Comparison of ENCODE assay signal across 8 mouse cellular contexts in genomic region chr4:63543746-63544493, GRCm38 (mm10). TPM values are rescaled to one million over a fixed set of nuclear protein-coding genes. Genes with fewer than 3 reads are reported as not detected.
A peak's percentile ranks its signal among the peaks of the same experiment; 100 is the strongest.
DNase-seq lines count a peak whose midpoint lies in the region; ATAC-seq and TF ChIP-seq lines count a peak whose summit lies in the region.

No protein-coding gene starts in this region.

- TF ChIP-seq EP300 in stomach, postnatal 0 days (optimal IDR thresholded peaks at IDR 0.05) = no peak

- no peaks in the 10 kb centered on the region for H3K27me3 ChIP-seq in Patski
- no peaks in the 10 kb centered on the region for H3K27me3 ChIP-seq in erythroblast, embryonic 14.5 days (ENCODE audit: control insufficient read depth)
- no peaks in the 10 kb centered on the region for H3K27me3 ChIP-seq in intestine, postnatal 0 days (replicated peaks; ENCODE audit: control insufficient read depth, insufficient read depth, low read length)
- no peaks in the 10 kb centered on the region for H3K27me3 ChIP-seq in stomach, postnatal 0 days (ENCODE audit: control insufficient read depth, insufficient read depth, low read length)

- H3K9ac ChIP-seq in intestine, postnatal 0 days (ENCODE audit: low read depth, low read length) = no peak overlapping the region
- H3K9ac ChIP-seq in stomach, postnatal 0 days (ENCODE audit: low read length) = no peak overlapping the region; the same call in 1 of the 2 replicates

- no peak for TF ChIP-seq CTCF in Patski (IDR thresholded peaks at IDR 0.05)
- 0 out of 2 replicates have a peak, but pooled peaks have one; percentile 27 for TF ChIP-seq CTCF in intestine, postnatal 0 days (IDR thresholded peaks at IDR 0.05; ENCODE audit: low read depth)
- TF ChIP-seq CTCF in stomach, postnatal 0 days (IDR thresholded peaks at IDR 0.05; ENCODE audit: low read depth) = peak; percentile 29; the same call in 1 of the 2 replicates

- H3K36me3 ChIP-seq in erythroblast, embryonic 14.5 days (ENCODE audit: control insufficient read depth) = peaks cover 21% of the 10 kb centered on the region
- H3K36me3 ChIP-seq in intestine, postnatal 0 days (ENCODE audit: control insufficient read depth, insufficient read depth) = peaks cover 11% of the 10 kb centered on the region
- H3K36me3 ChIP-seq in stomach, postnatal 0 days (ENCODE audit: control insufficient read depth, insufficient read depth, low read length) = no peaks in the 10 kb centered on the region; the same call in 1 of the 2 replicates

- H3K4me3 ChIP-seq in erythroblast, embryonic 14.5 days (replicated peaks) = peak overlapping the region; percentile 100
- H3K4me3 ChIP-seq in intestine, postnatal 0 days (ENCODE audit: low read depth, low read length) = no peak overlapping the region
- H3K4me3 ChIP-seq in stomach, postnatal 0 days (ENCODE audit: low read depth, low read length) = peak overlapping the region; percentile 54; the same call in 1 of the 2 replicates

- H3K4me2 ChIP-seq in intestine, postnatal 0 days (replicated peaks; ENCODE audit: low read depth) = peak overlapping the region; percentile 73
- H3K4me2 ChIP-seq in stomach, postnatal 0 days (replicated peaks; ENCODE audit: low read depth) = peak overlapping the region; percentile 27; the same call in 1 of the 2 replicates

- H3K9me3 ChIP-seq in erythroblast, embryonic 14.5 days (ENCODE audit: control insufficient read depth, low read length) = no peaks in the 10 kb centered on the region
- no peaks in the 10 kb centered on the region for H3K9me3 ChIP-seq in intestine, postnatal 0 days (ENCODE audit: control insufficient read depth)
- no peaks in the 10 kb centered on the region for H3K9me3 ChIP-seq in stomach, postnatal 0 days (ENCODE audit: control insufficient read depth, low read length)

- H3K27ac ChIP-seq in intestine, postnatal 0 days (ENCODE audit: low read depth, low read length) = peak overlapping the region; percentile 31; the same call in 1 of the 2 replicates
- no peak overlapping the region; the same call in 1 of the 2 replicates for H3K27ac ChIP-seq in stomach, postnatal 0 days (replicated peaks)

- in situ Hi-C loops in Patski (cut with MboI; ENCODE audit: low pct_unique_long_range_greater_than_20kb) = no loop called here

- peaks cover 37% of the 10 kb centered on the region for H3K4me1 ChIP-seq in erythroblast, embryonic 14.5 days (ENCODE audit: control insufficient read depth)
- peaks cover 13% of the 10 kb centered on the region; the same call in 1 of the 2 replicates for H3K4me1 ChIP-seq in intestine, postnatal 0 days (replicated peaks; ENCODE audit: control insufficient read depth, insufficient read depth, low read length)
- peaks cover 2% of the 10 kb centered on the region for H3K4me1 ChIP-seq in stomach, postnatal 0 days (replicated peaks; ENCODE audit: control insufficient read depth, insufficient read depth)

- intact Hi-C loops in gastrocnemius, postnatal 36 days (cut with DNase I) = no loop called here

- POLR2A ChIA-PET in Patski (lab: Charles Lee) = no interaction called here

- CTCF ChIA-PET in Patski (lab: Charles Lee) = interaction anchor here (0.8 to 1.6 kb wide), 2 partner anchors 10 kb away, joined by 3 to 5 read pairs; no protein-coding TSS in a partner anchor

- 49% methylated on average over 10 of the region's 10 CpGs for WGBS in intestine, postnatal 0 days
- 46% methylated on average over 10 of the region's 10 CpGs for WGBS in stomach, postnatal 0 days

- DNase-seq in gastrocnemius, postnatal 10 days = peak; percentile 14
- no peak for DNase-seq in gastrocnemius, postnatal 36 days
- no peak for DNase-seq in Patski (ENCODE audit: low read depth, low spot score)
- DNase-seq in lung, postnatal 36 days = peak; percentile 28
- DNase-seq in stomach, postnatal 0 days (ENCODE audit: low spot score) = peak; percentile 30
- no peak for DNase-seq in adrenal gland, postnatal 10 days

- ATAC-seq in Patski = peak; percentile 18
- peak; percentile 63 for ATAC-seq in intestine, postnatal 0 days
- peak; percentile 56 for ATAC-seq in stomach, postnatal 0 days (ENCODE audit: low FRiP score, low TSS enrichment)

RNA-seq across cellular contexts. Expression of gene Atp6v1g1, which starts 0.7 kb away (rescaled TPM):
- 100 to 1,000 TPM; 279 to 306 TPM for total RNA-seq in gastrocnemius, postnatal 10 days (2021)
- total RNA-seq in gastrocnemius, postnatal 36 days (2021) = 100 to 1,000 TPM; 209 to 253 TPM
- polyA plus RNA-seq in Patski (2021) = 230 TPM
- 12.2 and 16.2 TPM in 2 replicates for polyA plus RNA-seq in erythroblast, embryonic 14.5 days (2012)
- 345 and 364 TPM in 2 replicates for polyA plus RNA-seq in intestine, postnatal 0 days (2015; fragmentation: Nextera tagmentation; extraction: Ambion mirVana)
- polyA plus RNA-seq in stomach, postnatal 0 days (2015; fragmentation: Nextera tagmentation; extraction: Ambion mirVana) = 221 and 234 TPM in 2 replicates
- total RNA-seq in adrenal gland, postnatal 10 days (2021) = 100 to 1,000 TPM; 128 to 131 TPM

RNA-seq across cellular contexts. Expression of gene Tmem268, which starts 14.7 kb away (rescaled TPM):
- 1 to 10 TPM; 7.9 to 8.8 TPM for total RNA-seq in gastrocnemius, postnatal 10 days (2021)
- total RNA-seq in gastrocnemius, postnatal 36 days (2021) = 10 to 100 TPM; 14.0 to 14.5 TPM
- polyA plus RNA-seq in Patski (2021) = 9.5 TPM
- polyA plus RNA-seq in erythroblast, embryonic 14.5 days (2012) = 0.04 and 0.12 TPM in 2 replicates
- 15.5 and 18.7 TPM in 2 replicates for polyA plus RNA-seq in intestine, postnatal 0 days (2015; fragmentation: Nextera tagmentation; extraction: Ambion mirVana)
- 4.3 and 4.9 TPM in 2 replicates for polyA plus RNA-seq in stomach, postnatal 0 days (2015; fragmentation: Nextera tagmentation; extraction: Ambion mirVana)
- 10 to 100 TPM; 10.8 to 15.0 TPM for total RNA-seq in adrenal gland, postnatal 10 days (2021)

RNA-seq across cellular contexts. Expression of gene Whrn, which starts 48.1 kb away (rescaled TPM):
- 1 to 10 TPM; 2.5 to 4.7 TPM for total RNA-seq in gastrocnemius, postnatal 10 days (2021)
- total RNA-seq in gastrocnemius, postnatal 36 days (2021) = 1 to 10 TPM; 2.2 to 2.5 TPM
- polyA plus RNA-seq in Patski (2021) = 31.0 TPM
- 0.02 and 0.04 TPM in 2 replicates for polyA plus RNA-seq in erythroblast, embryonic 14.5 days (2012)
- 1.3 and 1.8 TPM in 2 replicates for polyA plus RNA-seq in intestine, postnatal 0 days (2015; fragmentation: Nextera tagmentation; extraction: Ambion mirVana)
- polyA plus RNA-seq in stomach, postnatal 0 days (2015; fragmentation: Nextera tagmentation; extraction: Ambion mirVana) = 1.2 and 2.0 TPM in 2 replicates
- total RNA-seq in adrenal gland, postnatal 10 days (2021) = 10 to 100 TPM; 13.7 to 14.9 TPM

Comparison
In these comparisons a context has a peak if more than half of its experiments do, and no peak if none do; other contexts are left out.
1. DNase-seq: peak in gastrocnemius, postnatal 10 days (single experiment), lung, postnatal 36 days (single experiment) and stomach, postnatal 0 days (single experiment); none in gastrocnemius, postnatal 36 days (0 of 2), Patski (single experiment) and adrenal gland, postnatal 10 days (single experiment).
2. RNA of gene Atp6v1g1, which starts 0.7 kb away (polyA plus RNA-seq): 345 to 364 TPM in intestine, postnatal 0 days, 221 to 234 TPM in stomach, postnatal 0 days and 230 TPM in Patski (single experiment); 12.2 to 16.2 TPM in erythroblast, embryonic 14.5 days; every median in the first group is over 10 times any median in the second.
3. RNA of gene Whrn, which starts 48.1 kb away (polyA plus RNA-seq): 31.0 TPM in Patski (single experiment); 1.3 to 1.8 TPM in intestine, postnatal 0 days, 1.2 to 2.0 TPM in stomach, postnatal 0 days and 0.02 to 0.04 TPM in erythroblast, embryonic 14.5 days; every median in the first group is over 10 times any median in the second.
4. Peak in every context shown above with its lines, with median percentiles within 50 percentile points of each other: ATAC-seq.